Mouse (Mus musculus): ENCODE data around the gene Pik3cg.

Pik3cg gene

GRCm38 (mm10) chr12:32207948-32208891 is at the start of gene Pik3cg:
Pik3cg (minus strand) TSS chr12:32208659.
- peak; percentile 55 for DNase-seq (ENCODE audit: low spot score)

GRCm38 (mm10) chr12:32248483-32248882 is 40.0 kb upstream of the Pik3cg start:
- no peak for DNase-seq (ENCODE audit: low spot score)

- peak; percentile 60 for DNase-seq (ENCODE audit: low spot score)
Observed at GRCm38 (mm10) chr12:32245566-32246233, 37.2 kb upstream of the Pik3cg start.

- DNase-seq (ENCODE audit: low spot score) = no peak
Observed at GRCm38 (mm10) chr12:32243586-32243985, 35.1 kb upstream of the Pik3cg start.

GRCm38 (mm10) chr12:32239134-32239533 is 30.7 kb upstream of the Pik3cg start:
- peak; percentile 62 for DNase-seq (ENCODE audit: low spot score)

GRCm38 (mm10) chr12:32238433-32238832 is 30.0 kb upstream of the Pik3cg start:
- DNase-seq (ENCODE audit: low spot score) = no peak

GRCm38 (mm10) chr12:32237839-32238238 is 29.4 kb upstream of the Pik3cg start:
- no peak for DNase-seq (ENCODE audit: low spot score)

GRCm38 (mm10) chr12:32237139-32237538 is 28.7 kb upstream of the Pik3cg start:
- DNase-seq (ENCODE audit: low spot score) = no peak

- no peak for DNase-seq (ENCODE audit: low spot score)
Observed at GRCm38 (mm10) chr12:32236450-32236849, 28.0 kb upstream of the Pik3cg start.

GRCm38 (mm10) chr12:32233871-32234270 is 25.4 kb upstream of the Pik3cg start:
- DNase-seq (ENCODE audit: low spot score) = no peak

- DNase-seq (ENCODE audit: low spot score) = peak; percentile 80
Observed at GRCm38 (mm10) chr12:32231398-32231797, 22.9 kb upstream of the Pik3cg start.

- no peak for DNase-seq (ENCODE audit: low spot score)
Observed at GRCm38 (mm10) chr12:32223629-32224028, 15.2 kb upstream of the Pik3cg start.

- DNase-seq (ENCODE audit: low spot score) = no peak
Observed at GRCm38 (mm10) chr12:32222758-32223385, 14.4 kb upstream of the Pik3cg start.

- DNase-seq (ENCODE audit: low spot score) = no peak
Observed at GRCm38 (mm10) chr12:32220387-32220786, 11.9 kb upstream of the Pik3cg start.

- no peak for DNase-seq (ENCODE audit: low spot score)
Observed at GRCm38 (mm10) chr12:32215143-32215542, 6.7 kb upstream of the Pik3cg start.

GRCm38 (mm10) chr12:32212702-32213101 is 4.2 kb upstream of the Pik3cg start:
- DNase-seq (ENCODE audit: low spot score) = no peak

- no peak for DNase-seq (ENCODE audit: low spot score)
Observed at GRCm38 (mm10) chr12:32212156-32212555, 3.7 kb upstream of the Pik3cg start.

GRCm38 (mm10) chr12:32211257-32211656 is 2.8 kb upstream of the Pik3cg start:
- no peak for DNase-seq (ENCODE audit: low spot score)

GRCm38 (mm10) chr12:32208951-32209350 is 492 bp upstream of the Pik3cg start:
- DNase-seq (ENCODE audit: low spot score) = no peak

GRCm38 (mm10) chr12:32207141-32207540 is 1.3 kb downstream of the Pik3cg start:
- DNase-seq (ENCODE audit: low spot score) = no peak

- DNase-seq (ENCODE audit: low spot score) = no peak
Observed at GRCm38 (mm10) chr12:32203695-32204094, 4.8 kb downstream of the Pik3cg start.

- no peak for DNase-seq (ENCODE audit: low spot score)
Observed at GRCm38 (mm10) chr12:32202583-32202982, 5.9 kb downstream of the Pik3cg start.

GRCm38 (mm10) chr12:32201932-32202331 is 6.5 kb downstream of the Pik3cg start:
- DNase-seq (ENCODE audit: low spot score) = no peak

Data from c-Kit-positive CD71-positive TER-119-positive erythroid progenitor cells, embryonic 14.5 days (primary cell).